Mouse (Mus musculus): ENCODE measurements around the gene Ptpn9.

The Ptpn9 gene

GRCm38 (mm10) chr9:57017631-57018030 is 22.9 kb downstream of the Ptpn9 start:
- no peak for DNase-seq

DNA sequence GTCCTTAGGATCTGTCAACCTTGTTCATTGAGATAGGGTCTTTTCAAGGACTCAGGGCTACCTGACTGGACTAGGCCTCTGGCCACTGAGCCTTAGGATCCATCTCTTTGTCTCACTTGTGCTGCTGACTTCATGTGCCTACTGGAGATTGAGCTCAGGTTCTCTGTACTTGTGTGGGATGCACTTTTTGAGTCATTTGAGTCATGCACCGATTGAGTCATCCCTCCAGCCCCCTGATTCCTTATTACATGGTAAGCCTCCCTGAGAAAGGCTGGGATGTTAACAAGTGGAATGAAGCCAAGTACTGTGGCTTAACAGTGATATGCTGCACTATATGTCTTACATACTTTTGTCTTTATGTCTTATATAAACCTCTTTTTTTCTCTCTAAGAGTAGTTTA is 37.0 kb downstream of the Ptpn9 start:
- DNase-seq = no peak

- peak; percentile 68 to 72 for DNase-seq
These were observed 61.5 kb downstream of the Ptpn9 start for GRCm38 (mm10) chr9:57056237-57056636.

DNA sequence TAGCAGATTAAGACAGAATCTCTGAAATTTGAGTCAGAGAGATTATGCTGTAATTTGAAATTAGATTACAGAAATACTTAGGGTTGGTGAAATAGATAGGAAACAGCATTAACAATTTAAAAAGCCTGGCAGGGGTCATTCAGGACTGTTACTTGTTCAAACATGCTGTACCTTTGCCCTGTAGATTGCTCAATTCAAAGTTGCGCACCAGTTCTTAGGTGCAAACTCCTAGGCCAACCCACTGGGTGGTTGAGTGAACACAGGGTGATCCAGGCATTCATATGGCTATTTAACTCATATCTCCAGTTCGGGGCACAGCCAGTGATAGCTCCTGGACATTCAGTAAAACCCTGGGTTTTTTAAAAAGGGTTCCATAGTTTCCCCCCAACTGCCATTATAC is 69.4 kb downstream of the Ptpn9 start:
- DNase-seq = no peak

DNA sequence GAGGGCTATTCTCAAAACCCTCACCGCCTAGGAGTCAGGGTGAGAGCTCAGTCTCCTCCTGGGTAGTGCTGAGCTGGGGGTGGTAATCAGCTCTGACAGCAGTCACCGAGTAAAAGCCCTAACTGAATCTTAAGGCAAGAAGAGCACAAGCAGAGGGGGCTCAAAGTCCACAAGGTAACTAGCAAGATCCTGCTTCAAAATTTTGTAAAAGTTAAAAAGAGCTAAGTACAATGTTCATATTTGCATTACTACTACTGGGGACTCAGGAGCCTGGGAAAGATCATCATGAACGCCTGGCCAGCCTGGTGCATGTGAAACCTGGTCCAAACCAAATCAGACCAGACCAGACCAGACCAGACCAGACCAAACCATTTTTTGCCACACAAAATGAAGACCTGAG is 73.5 kb downstream of the Ptpn9 start:
- no peak for DNase-seq

DNA sequence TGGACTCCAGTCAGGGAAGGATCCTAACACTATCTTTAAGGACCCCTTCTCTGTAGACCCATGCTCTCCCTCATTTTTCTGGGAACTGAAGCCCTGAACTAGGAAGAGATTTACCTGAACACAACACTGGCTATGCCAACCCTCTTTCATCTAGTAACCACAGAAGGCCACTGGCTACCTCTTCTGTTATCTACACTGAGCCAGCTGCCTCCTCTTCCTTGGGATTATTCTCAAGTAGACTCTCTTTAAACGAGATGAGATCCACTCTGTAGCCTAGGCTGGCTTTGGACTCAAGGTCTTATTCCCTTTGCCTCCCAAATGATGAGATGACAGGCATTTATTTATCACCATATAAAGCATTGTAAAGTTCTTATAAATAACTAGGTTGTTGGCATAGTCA is 75.5 kb downstream of the Ptpn9 start:
- DNase-seq = no peak

DNA sequence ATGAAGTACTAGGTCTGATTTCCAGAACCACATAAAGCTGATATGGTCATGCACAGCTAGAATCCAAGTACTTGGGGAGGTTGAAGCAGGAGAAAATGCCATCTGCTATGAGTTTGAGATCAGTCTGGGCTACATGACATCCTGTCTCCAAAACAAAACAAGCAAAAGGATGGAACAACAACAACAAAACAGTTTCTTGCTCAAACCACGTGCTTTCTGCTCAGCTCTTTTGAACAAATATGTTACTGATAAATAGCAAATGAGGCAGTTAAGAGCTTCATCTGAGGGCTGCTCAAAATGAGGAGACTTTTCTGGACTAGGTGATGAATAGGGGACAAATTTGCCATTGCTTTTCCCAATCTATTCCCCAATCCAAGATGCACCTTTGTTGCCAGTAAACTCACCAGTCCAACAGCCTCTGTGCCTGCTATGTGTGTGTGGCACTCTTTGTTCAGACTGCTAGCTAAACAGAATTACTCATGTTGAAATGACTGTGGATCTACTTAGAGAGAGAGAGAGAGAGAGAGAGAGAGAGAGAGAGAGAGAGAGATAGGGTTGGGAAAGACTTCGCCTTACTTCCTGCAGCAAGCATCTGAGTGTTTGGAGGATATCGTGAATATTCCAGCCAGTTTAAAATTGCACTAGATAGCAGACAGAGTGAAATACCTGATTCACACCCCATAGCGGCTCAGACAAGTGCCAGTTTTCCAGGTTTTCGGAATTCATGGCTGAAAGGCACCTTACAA is 76.2 kb downstream of the Ptpn9 start:
- no peak for DNase-seq

GRCm38 (mm10) chr9:57071801-57072351 is 77.2 kb downstream of the Ptpn9 start, which contains the start of gene Sin3a:
Sin3a (plus strand) TSS chr9:57072040.
- peak; percentile 77 to 80 for DNase-seq

DNA sequence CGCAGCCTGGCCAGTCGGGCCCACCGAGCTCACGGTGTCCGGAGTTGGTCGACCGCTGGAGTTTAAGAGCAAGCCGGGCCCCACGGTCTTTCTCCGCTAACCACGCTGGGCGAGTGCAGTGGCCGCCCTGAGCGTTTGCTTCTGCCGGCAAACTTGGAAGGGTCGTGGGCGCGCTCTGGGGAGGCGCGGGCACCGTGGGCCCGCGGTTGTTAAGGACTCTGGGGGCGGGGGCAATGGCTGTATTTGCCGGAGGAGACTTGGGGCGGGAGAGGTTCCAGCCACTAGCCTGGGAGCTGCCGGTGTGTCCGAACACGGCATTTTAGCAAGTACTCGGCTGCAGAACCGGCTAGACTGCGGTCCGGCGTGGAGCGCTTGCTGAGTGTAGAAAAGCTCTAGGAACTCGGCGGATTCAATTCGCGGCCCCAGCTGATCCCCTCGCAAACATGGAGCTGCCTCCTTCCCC is 77.8 kb downstream of the Ptpn9 start:
- DNase-seq = no peak

GRCm38 (mm10) chr9:57072989-57073789 is 78.5 kb downstream of the Ptpn9 start:
- DNase-seq = peak; percentile 87 to 90

- DNase-seq = no peak
These were observed 79.0 kb downstream of the Ptpn9 start for GRCm38 (mm10) chr9:57073790-57074094.

- DNase-seq = peak; percentile 37 to 40
These were observed 79.6 kb downstream of the Ptpn9 start for GRCm38 (mm10) chr9:57074171-57074821.

DNA sequence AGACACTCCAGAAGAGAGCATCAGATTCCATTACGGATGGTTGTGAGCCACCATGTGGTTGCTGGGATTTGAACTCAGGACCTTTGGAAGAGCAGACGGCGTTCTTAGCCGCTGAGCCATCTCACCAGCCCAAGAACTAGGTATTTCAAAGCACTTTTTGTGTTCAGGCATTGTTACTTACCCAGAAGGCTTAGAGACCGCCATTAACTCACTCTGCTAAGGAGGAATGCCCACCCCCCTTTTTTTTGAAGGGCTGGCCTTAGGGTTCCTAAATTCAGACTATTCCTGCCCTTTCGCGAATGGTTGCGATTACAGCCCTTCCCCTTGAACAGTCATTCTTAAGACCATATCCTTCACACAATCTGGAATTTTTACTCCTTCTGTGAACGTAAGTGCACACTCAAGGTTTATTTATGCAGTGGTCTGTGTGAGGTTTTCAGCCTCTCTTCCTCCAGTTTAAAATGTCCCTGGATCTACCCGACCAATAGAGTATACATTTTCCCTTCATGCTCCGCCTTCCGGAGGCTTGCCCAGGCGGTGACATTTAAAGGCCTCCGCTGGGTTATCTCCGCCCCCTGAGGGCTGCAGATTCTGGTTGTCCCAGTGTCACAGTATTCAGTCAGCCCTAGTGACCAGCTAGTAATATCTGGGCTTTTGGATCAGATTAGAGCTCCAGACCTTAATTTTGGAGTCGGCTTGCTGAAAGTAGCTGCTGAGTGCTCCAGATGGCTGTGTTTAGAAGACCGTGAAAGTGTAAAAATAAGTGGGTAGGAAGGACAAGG is 80.3 kb downstream of the Ptpn9 start:
- peak; percentile 70 to 73 for DNase-seq

GRCm38 (mm10) chr9:57075681-57076381 is 81.1 kb downstream of the Ptpn9 start:
- peak; percentile 96 to 98 for DNase-seq

DNA sequence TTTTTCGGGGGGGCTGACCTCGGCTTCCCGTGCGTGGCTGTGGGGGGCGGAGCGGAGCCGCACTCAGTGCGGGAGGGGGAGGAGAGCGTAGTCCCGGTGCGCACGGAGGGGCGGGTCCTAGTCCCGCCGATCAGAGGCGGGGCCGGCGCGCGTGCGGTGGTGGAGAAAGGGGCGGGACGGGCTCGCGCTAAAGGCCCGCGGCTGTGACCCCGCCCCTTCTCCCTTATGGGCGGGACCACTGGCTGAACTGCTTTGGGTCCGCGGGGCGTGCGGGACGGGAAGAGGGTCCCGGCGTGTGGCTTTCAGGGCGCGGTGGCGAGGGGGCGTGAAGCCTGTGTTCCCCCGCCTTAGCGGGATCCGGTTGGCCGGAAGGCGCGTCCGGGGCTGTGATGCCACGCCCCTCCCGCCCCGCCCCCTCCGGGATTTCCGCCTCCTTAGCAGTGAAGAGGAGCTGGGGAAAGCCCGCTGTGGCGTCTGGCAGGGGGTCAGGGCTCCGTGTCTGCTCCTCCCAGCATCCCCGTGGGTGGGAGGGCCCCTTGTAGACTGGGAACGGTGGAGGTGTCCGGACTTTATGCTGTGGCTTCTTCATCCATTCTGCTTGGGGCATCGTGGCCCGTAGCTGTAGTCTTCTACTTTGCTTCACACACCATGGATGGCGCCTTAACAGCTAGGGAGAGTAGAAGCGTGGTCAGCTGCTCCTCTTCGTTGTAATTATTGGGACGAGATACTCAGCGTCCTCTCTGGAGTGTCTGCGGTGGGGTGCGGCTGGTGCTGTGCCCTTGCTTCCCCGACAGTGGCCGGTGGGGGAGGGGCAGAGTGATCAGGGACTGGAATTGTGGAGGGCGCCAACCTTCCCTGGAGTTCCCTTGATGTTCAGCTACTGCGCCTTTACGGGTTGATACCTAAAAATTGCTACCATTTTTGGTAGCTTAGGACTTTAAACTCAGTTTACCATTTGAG is 82.3 kb downstream of the Ptpn9 start:
- peak; percentile 85 to 88 for DNase-seq

GRCm38 (mm10) chr9:57082236-57082635 is 87.5 kb downstream of the Ptpn9 start:
- no peak for DNase-seq
